Mouse (Mus musculus) lung, postnatal 0 days (tissue): ENCODE data around the gene Plk2.

Experiments used
- CTCF ChIP-seq: IDR thresholded peaks from 2 replicates; pipeline ENCODE4 v1.5.1; 2016; ENCODE audit warnings: antibody characterized with exemption, mild to moderate bottlenecking
- EP300 ChIP-seq: IDR thresholded peaks from 2 replicates; pipeline ENCODE4 v1.6.1; 2016; ENCODE audit warnings: antibody characterized with exemption, mild to moderate bottlenecking, control low read depth

GRCm38 (mm10) chr13:110406152-110406551 is 11.3 kb downstream of the Plk2 start:
- TF ChIP-seq CTCF: no peak
- TF ChIP-seq EP300: no peak
